In the genomic region with DNA sequence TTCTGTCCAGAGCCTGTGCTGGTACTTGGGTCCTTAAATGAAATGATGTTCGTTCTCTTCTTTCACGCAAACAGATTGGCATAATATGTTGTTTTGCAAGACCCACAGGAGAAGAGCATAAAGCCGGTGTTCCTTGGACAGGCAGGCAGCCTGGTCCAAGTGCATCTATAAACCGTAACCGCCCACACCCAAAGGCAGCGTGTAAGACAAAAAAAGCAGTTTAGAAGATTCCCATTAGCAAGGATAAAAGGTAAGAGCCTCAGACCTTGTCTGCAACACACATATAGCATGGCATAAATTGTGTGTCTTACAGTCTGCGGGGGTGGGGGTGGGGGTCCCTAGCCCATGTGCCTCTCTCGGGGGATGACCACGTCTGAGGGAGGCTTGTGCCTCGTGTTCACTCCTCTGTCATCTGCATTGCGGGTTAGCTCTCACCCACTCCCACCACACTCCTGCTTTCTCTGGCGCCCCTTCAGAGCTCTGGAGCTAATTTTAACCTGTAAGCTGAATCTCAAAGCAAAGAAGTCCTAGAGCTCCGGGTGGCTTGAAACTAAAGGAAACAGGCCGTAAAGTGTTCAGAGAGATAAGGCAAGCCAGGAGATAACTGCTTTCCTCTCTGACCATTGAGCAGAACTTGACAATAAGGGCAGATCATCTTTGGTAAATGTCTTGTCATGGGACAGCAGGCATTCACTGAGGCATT, we compare ENCODE assay signal across 9 mouse cellular contexts. TPM values are rescaled to one million over a fixed set of nuclear protein-coding genes. Genes with fewer than 3 reads are reported as not detected.
DNase-seq lines count a peak whose midpoint lies in the region; ATAC-seq and TF ChIP-seq lines count a peak whose summit lies in the region.
"Had no signal": no experiment of that assay in that cellular context is flagged by ENCODE, and none has a peak within 500 bp of the region (broad histone marks: within the 10 kb centered on the region; RNA-seq: fewer than 3 reads in every experiment).

No protein-coding gene starts in this region.

- no peaks in the 10 kb centered on the region for H3K36me3 ChIP-seq in lung, embryonic 16.5 days (ENCODE audit: control insufficient read depth, insufficient read depth, low read length)
- no peaks in the 10 kb centered on the region for H3K36me3 ChIP-seq in forebrain, postnatal 0 days (ENCODE audit: insufficient read depth)
- no peaks in the 10 kb centered on the region for H3K36me3 ChIP-seq in limb, embryonic 15.5 days
- H3K36me3 ChIP-seq in kidney, embryonic 16.5 days (ENCODE audit: insufficient read depth, low read length) = no peaks in the 10 kb centered on the region
- H3K36me3 ChIP-seq: stomach, embryonic 15.5 days had no signal

- no peak overlapping the region for H3K4me3 ChIP-seq in lung, embryonic 16.5 days (ENCODE audit: low read length)
- H3K4me3 ChIP-seq in forebrain, postnatal 0 days (ENCODE audit: low read depth, low read length) = no peak overlapping the region
- no peak overlapping the region for H3K4me3 ChIP-seq in limb, embryonic 15.5 days
- no peak overlapping the region for H3K4me3 ChIP-seq in kidney, embryonic 16.5 days (ENCODE audit: low read length)
- H3K4me3 ChIP-seq: stomach, embryonic 15.5 days had no signal

- H3K27me3 ChIP-seq in lung, embryonic 16.5 days (ENCODE audit: control insufficient read depth, insufficient read depth, low read depth, low read length) = no peaks in the 10 kb centered on the region
- H3K27me3 ChIP-seq in forebrain, postnatal 0 days (ENCODE audit: insufficient read depth, low read length) = no peaks in the 10 kb centered on the region
- no peaks in the 10 kb centered on the region for H3K27me3 ChIP-seq in limb, embryonic 15.5 days
- no peaks in the 10 kb centered on the region for H3K27me3 ChIP-seq in kidney, embryonic 16.5 days (ENCODE audit: insufficient read depth, low read length)
- H3K27me3 ChIP-seq: stomach, embryonic 15.5 days had no signal

- H3K4me1 ChIP-seq in lung, embryonic 16.5 days (replicated peaks; ENCODE audit: control insufficient read depth, insufficient read depth, low read length) = peaks cover 26% of the 10 kb centered on the region
- peaks cover 24% of the 10 kb centered on the region for H3K4me1 ChIP-seq in forebrain, postnatal 0 days (ENCODE audit: insufficient read depth)
- H3K4me1 ChIP-seq in limb, embryonic 15.5 days = peaks cover 25% of the 10 kb centered on the region
- peaks cover 20% of the 10 kb centered on the region; the same call in 1 of the 2 replicates for H3K4me1 ChIP-seq in kidney, embryonic 16.5 days (ENCODE audit: insufficient read depth, low read length)

- H3K4me2 ChIP-seq in lung, embryonic 16.5 days (ENCODE audit: low read depth, low read length) = no peak overlapping the region
- H3K4me2 ChIP-seq in forebrain, postnatal 0 days (ENCODE audit: low read depth) = no peak overlapping the region; the same call in 1 of the 2 replicates
- H3K4me2 ChIP-seq in limb, embryonic 15.5 days = 0 out of 2 replicates have a peak overlapping the region, but pooled peaks have one; percentile 10
- no peak overlapping the region for H3K4me2 ChIP-seq in kidney, embryonic 16.5 days (replicated peaks; ENCODE audit: low read depth, low read length)

- no peak for TF ChIP-seq CTCF in forebrain, postnatal 0 days (IDR thresholded peaks at IDR 0.05; ENCODE audit: low read depth)

- no peak for ATAC-seq in lung, embryonic 16.5 days (ENCODE audit: low read depth)
- ATAC-seq in forebrain, postnatal 0 days = no peak
- no peak for ATAC-seq in limb, embryonic 15.5 days (ENCODE audit: insufficient number of reproducible peaks, low FRiP score, low TSS enrichment, low read depth)
- ATAC-seq in kidney, embryonic 16.5 days (ENCODE audit: low FRiP score, low TSS enrichment) = no peak

- 44% methylated on average over 14 of the region's 14 CpGs for WGBS in lung, embryonic 16.5 days
- WGBS in forebrain, postnatal 0 days = 35% methylated on average over 14 of the region's 14 CpGs
- WGBS in limb, embryonic 15.5 days = 44% methylated on average over 14 of the region's 14 CpGs
- WGBS in kidney, embryonic 16.5 days = 44% methylated on average over 14 of the region's 14 CpGs

- H3K9ac ChIP-seq in lung, embryonic 16.5 days (ENCODE audit: low read length) = no peak overlapping the region
- no peak overlapping the region for H3K9ac ChIP-seq in forebrain, postnatal 0 days
- H3K9ac ChIP-seq in limb, embryonic 15.5 days = no peak overlapping the region
- no peak overlapping the region; the same call in 1 of the 2 replicates for H3K9ac ChIP-seq in kidney, embryonic 16.5 days (replicated peaks; ENCODE audit: low read length)
- H3K9ac ChIP-seq: stomach, embryonic 15.5 days had no signal

- peak overlapping the region; percentile 68; the same call in 1 of the 2 replicates for H3K27ac ChIP-seq in lung, embryonic 16.5 days (ENCODE audit: low read length)
- peak overlapping the region; percentile 58 for H3K27ac ChIP-seq in forebrain, postnatal 0 days (ENCODE audit: low read depth, low read length)
- H3K27ac ChIP-seq in limb, embryonic 15.5 days = 0 out of 2 replicates have a peak overlapping the region, but pooled peaks have one; percentile 11
- no peak overlapping the region for H3K27ac ChIP-seq in kidney, embryonic 16.5 days (ENCODE audit: low read length)

- no peak for DNase-seq in lung, postnatal 25 days (ENCODE audit: low spot score)
- DNase-seq in forebrain, postnatal 0 days = no peak
- peak; percentile 60 to 84 for DNase-seq in right cerebral cortex, postnatal 36 days (ENCODE audit: low spot score in 2 of 2)
- DNase-seq in spleen, adult 12 weeks (ENCODE audit: low spot score) = no peak
- DNase-seq in thymus, postnatal 10 days (ENCODE audit: low spot score in 2 of 2) = no peak

- H3K9me3 ChIP-seq in lung, embryonic 16.5 days (ENCODE audit: control insufficient read depth, low read length) = no peaks in the 10 kb centered on the region
- H3K9me3 ChIP-seq in forebrain, postnatal 0 days (ENCODE audit: low read length) = no peaks in the 10 kb centered on the region
- H3K9me3 ChIP-seq in limb, embryonic 15.5 days = no peaks in the 10 kb centered on the region
- H3K9me3 ChIP-seq in kidney, embryonic 16.5 days (ENCODE audit: low read length) = no peaks in the 10 kb centered on the region; the same call in 1 of the 2 replicates
- H3K9me3 ChIP-seq: stomach, embryonic 15.5 days had no signal

RNA-seq across cellular contexts. Expression of gene Mcur1, which starts 29.7 kb away (rescaled TPM):
- 15.9 and 16.4 TPM in 2 replicates for polyA plus RNA-seq in lung, embryonic 16.5 days (2015; fragmentation: Nextera tagmentation; extraction: Ambion mirVana)
- 7.2 and 9.8 TPM in 2 replicates for total RNA-seq in forebrain, postnatal 0 days (2014; rRNA removed)
- polyA plus RNA-seq in forebrain, postnatal 0 days (2015; fragmentation: Nextera tagmentation; extraction: Ambion mirVana) = 6.5 and 8.6 TPM in 2 replicates
- polyA plus RNA-seq in limb, embryonic 15.5 days (2015; fragmentation: Nextera tagmentation; extraction: Ambion mirVana) = 12.7 and 15.4 TPM in 2 replicates
- polyA plus RNA-seq in kidney, embryonic 16.5 days (2015; fragmentation: Nextera tagmentation; extraction: Ambion mirVana) = 22.2 and 23.0 TPM in 2 replicates

RNA-seq across cellular contexts. Expression of gene Ranbp9, which starts 49.2 kb away (rescaled TPM):
- polyA plus RNA-seq in lung, embryonic 16.5 days (2015; fragmentation: Nextera tagmentation; extraction: Ambion mirVana) = 8.8 and 8.9 TPM in 2 replicates
- 44.8 and 44.9 TPM in 2 replicates for total RNA-seq in forebrain, postnatal 0 days (2014; rRNA removed)
- 8.1 and 9.3 TPM in 2 replicates for polyA plus RNA-seq in forebrain, postnatal 0 days (2015; fragmentation: Nextera tagmentation; extraction: Ambion mirVana)
- 8.1 and 8.8 TPM in 2 replicates for polyA plus RNA-seq in limb, embryonic 15.5 days (2015; fragmentation: Nextera tagmentation; extraction: Ambion mirVana)
- 8.4 and 9.1 TPM in 2 replicates for polyA plus RNA-seq in kidney, embryonic 16.5 days (2015; fragmentation: Nextera tagmentation; extraction: Ambion mirVana)

Comparison
In these comparisons a context has a peak if more than half of its experiments do, and no peak if none do; other contexts are left out.
1. DNase-seq: peak in right cerebral cortex, postnatal 36 days (2 of 2); none in lung, postnatal 25 days (single experiment), forebrain, postnatal 0 days (single experiment), spleen, adult 12 weeks (single experiment) and thymus, postnatal 10 days (0 of 2).